Mouse (Mus musculus): Measurements from ENCODE around the gene Jazf1. TPM values are rescaled to one million over a fixed set of nuclear protein-coding genes. Genes with fewer than 3 reads are reported as not detected.

Jazf1 gene
- polyA plus RNA-seq, 1 experiment from 2014 or later: 8.8 TPM

DNA sequence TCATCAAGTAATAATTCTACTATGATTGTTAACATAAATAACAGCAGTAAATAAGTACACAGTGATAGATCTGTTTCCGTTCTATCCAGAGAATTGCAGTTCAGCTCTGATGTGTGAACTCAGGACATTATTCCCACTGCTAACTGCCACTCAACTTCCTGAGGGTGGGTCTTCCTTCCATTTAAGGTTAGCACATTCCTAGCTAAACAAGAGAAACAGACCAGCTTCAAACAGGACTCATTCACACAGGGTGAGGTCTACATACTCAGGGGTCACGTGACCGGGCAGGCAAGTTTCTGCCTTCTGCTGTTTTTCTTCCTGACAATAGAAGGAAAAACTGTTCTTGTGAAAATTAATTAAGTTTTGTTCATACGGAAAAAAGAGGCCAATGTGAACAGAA is 230.6 kb downstream of the Jazf1 start:
- no peaks in the 10 kb centered on the region for H3K36me3 ChIP-seq
- no peak overlapping the region for H3K4me2 ChIP-seq (replicated peaks)
- whole genome bisulfite sequencing: 63% methylated on average over 4 of the region's 4 CpGs
- H3K4me1 ChIP-seq: peaks cover 10% of the 10 kb centered on the region; the same call in 1 of the 2 replicates
- no peaks in the 10 kb centered on the region for H3K9me3 ChIP-seq
- H3K4me3 ChIP-seq: no peak overlapping the region
- no peak for ATAC-seq (ENCODE audit: insufficient number of reproducible peaks, insufficient read depth, low FRiP score, low TSS enrichment)
- H3K27ac ChIP-seq: no peak overlapping the region
- H3K9ac ChIP-seq: no peak overlapping the region
- no peaks in the 10 kb centered on the region for H3K27me3 ChIP-seq

GRCm38 (mm10) chr6:52836201-52836950 is 232.1 kb downstream of the Jazf1 start:
- H3K4me1 ChIP-seq: peaks cover 10% of the 10 kb centered on the region; the same call in 1 of the 2 replicates
- no peak for ATAC-seq (ENCODE audit: insufficient number of reproducible peaks, insufficient read depth, low FRiP score, low TSS enrichment)
- no peaks in the 10 kb centered on the region for H3K27me3 ChIP-seq
- H3K4me3 ChIP-seq: no peak overlapping the region
- no peak overlapping the region for H3K4me2 ChIP-seq (replicated peaks)
- no peaks in the 10 kb centered on the region for H3K36me3 ChIP-seq
- 68% methylated on average over 15 of the region's 15 CpGs for WGBS
- H3K27ac ChIP-seq: no peak overlapping the region
- no peaks in the 10 kb centered on the region for H3K9me3 ChIP-seq
- H3K9ac ChIP-seq: no peak overlapping the region

DNA sequence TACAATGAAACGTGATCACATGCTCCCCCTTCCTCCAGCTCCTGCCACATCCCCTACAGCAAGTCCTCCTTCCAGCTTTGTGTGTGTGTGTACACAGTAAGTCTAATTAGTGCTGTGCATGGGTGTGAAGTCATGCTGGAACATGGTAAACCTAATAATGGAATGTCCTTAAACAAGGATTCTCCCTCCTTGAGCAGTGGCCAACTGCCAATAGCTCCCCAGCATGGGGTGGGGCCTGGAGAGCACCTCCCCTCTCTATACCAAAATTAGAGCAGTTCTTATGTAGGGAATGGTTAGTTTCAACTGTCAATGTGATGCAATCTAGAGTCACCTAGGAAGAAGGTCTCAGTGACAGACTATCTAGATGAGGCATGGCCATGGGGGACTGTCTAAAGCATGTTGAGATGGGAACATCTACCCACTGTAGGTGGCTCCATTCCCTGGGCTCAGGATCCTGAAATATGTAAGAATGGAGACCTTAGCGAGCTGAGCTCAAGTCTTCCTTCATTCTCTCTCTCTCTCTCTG is 240.6 kb downstream of the Jazf1 start:
- Histone ChIP-seq H3K4me2 (replicated peaks) (no peak overlapping the region), H3K4me1 (0 out of 2 replicates have a peak, but pooled peaks cover 5% of the 10 kb centered on the region), H3K27ac (no peak overlapping the region), H3K27me3 (no peaks in the 10 kb centered on the region), H3K9ac (no peak overlapping the region), H3K36me3 (no peaks in the 10 kb centered on the region), H3K4me3 (no peak overlapping the region), H3K9me3 (no peaks in the 10 kb centered on the region)
- no peak for ATAC-seq (ENCODE audit: insufficient number of reproducible peaks, insufficient read depth, low FRiP score, low TSS enrichment)
- 86% methylated on average over 2 of the region's 2 CpGs for WGBS

- no peak overlapping the region for H3K4me3 ChIP-seq
- no peak overlapping the region for H3K27ac ChIP-seq
- no peaks in the 10 kb centered on the region for H3K36me3 ChIP-seq
- H3K4me2 ChIP-seq (replicated peaks): no peak overlapping the region
- no peaks in the 10 kb centered on the region for H3K27me3 ChIP-seq
- WGBS: 78% methylated on average over 5 of the region's 5 CpGs
- no peak overlapping the region for H3K9ac ChIP-seq
- H3K9me3 ChIP-seq: no peaks in the 10 kb centered on the region
- H3K4me1 ChIP-seq: 0 out of 2 replicates have a peak, but pooled peaks cover 5% of the 10 kb centered on the region
- ATAC-seq (ENCODE audit: insufficient number of reproducible peaks, insufficient read depth, low FRiP score, low TSS enrichment): no peak
Observed at GRCm38 (mm10) chr6:52825535-52825934, 242.9 kb downstream of the Jazf1 start.

GRCm38 (mm10) chr6:52824977-52825482 is 243.4 kb downstream of the Jazf1 start:
- no peak overlapping the region for H3K4me2 ChIP-seq (replicated peaks)
- H3K27me3 ChIP-seq: no peaks in the 10 kb centered on the region
- 76% methylated on average over 3 of the region's 3 CpGs for WGBS
- no peak overlapping the region for H3K9ac ChIP-seq
- no peak overlapping the region for H3K4me3 ChIP-seq
- no peak overlapping the region for H3K27ac ChIP-seq
- H3K4me1 ChIP-seq: 0 out of 2 replicates have a peak, but pooled peaks cover 7% of the 10 kb centered on the region
- H3K36me3 ChIP-seq: no peaks in the 10 kb centered on the region
- H3K9me3 ChIP-seq: no peaks in the 10 kb centered on the region
- no peak for ATAC-seq (ENCODE audit: insufficient number of reproducible peaks, insufficient read depth, low FRiP score, low TSS enrichment)

- 53% methylated on average over 7 of the region's 7 CpGs for WGBS
- Histone ChIP-seq H3K27me3 (no peaks in the 10 kb centered on the region), H3K4me2 (replicated peaks) (no peak overlapping the region), H3K9ac (no peak overlapping the region), H3K9me3 (no peaks in the 10 kb centered on the region), H3K4me1 (0 out of 2 replicates have a peak, but pooled peaks cover 3% of the 10 kb centered on the region), H3K4me3 (no peak overlapping the region), H3K36me3 (no peaks in the 10 kb centered on the region), H3K27ac (no peak overlapping the region)
- ATAC-seq (ENCODE audit: insufficient number of reproducible peaks, insufficient read depth, low FRiP score, low TSS enrichment): no peak
Observed at GRCm38 (mm10) chr6:52823064-52823463, 245.4 kb downstream of the Jazf1 start.

DNA sequence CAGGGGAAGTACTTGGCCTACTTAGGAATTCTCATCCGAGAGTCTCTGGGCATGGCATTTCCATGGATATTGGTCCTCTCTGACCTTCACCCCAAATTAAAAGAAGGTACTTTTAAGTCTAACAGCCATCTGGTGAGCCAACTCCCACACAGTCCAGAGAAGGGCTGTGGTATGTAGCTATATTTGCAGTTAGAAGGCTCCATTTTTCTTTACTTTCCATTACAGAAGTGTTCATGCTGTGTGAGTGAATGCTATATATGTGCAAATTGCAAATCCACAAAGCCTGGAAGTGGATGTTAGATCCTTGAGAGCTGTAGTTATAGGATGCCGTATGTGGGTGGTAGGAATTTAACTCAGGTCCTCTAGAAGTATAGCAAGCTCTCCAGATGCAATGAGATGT is 245.8 kb downstream of the Jazf1 start:
- H3K27me3 ChIP-seq: no peaks in the 10 kb centered on the region
- no peak overlapping the region for H3K9ac ChIP-seq
- H3K36me3 ChIP-seq: no peaks in the 10 kb centered on the region
- H3K9me3 ChIP-seq: no peaks in the 10 kb centered on the region
- 83% methylated on average over 2 of the region's 2 CpGs for WGBS
- H3K4me2 ChIP-seq (replicated peaks): no peak overlapping the region
- H3K4me3 ChIP-seq: no peak overlapping the region
- ATAC-seq (ENCODE audit: insufficient number of reproducible peaks, insufficient read depth, low FRiP score, low TSS enrichment): no peak
- no peak overlapping the region for H3K27ac ChIP-seq
- H3K4me1 ChIP-seq: 0 out of 2 replicates have a peak, but pooled peaks cover 3% of the 10 kb centered on the region

DNA sequence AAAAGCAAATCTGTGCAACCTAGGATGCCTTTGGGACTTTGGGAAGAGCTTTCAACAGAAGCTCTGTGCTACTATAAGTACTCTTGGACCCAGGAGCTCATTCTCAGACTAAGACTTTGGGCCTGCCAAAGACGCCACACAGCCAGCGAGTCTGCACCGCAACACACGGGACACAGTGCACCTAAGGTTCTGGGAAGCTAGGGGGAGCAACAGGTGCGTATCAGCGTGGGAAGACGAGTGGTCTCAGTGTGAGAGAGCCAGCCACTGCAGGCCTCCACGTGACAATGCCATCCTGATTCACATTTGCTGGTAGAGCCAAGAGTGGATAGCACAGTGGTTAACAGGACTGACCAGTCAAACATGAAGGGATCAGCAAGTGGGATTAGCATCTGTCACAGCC is 249.1 kb downstream of the Jazf1 start:
- WGBS: 73% methylated on average over 8 of the region's 8 CpGs
- no peak for ATAC-seq (ENCODE audit: insufficient number of reproducible peaks, insufficient read depth, low FRiP score, low TSS enrichment)
- H3K9me3 ChIP-seq: no peaks in the 10 kb centered on the region
- no peak overlapping the region for H3K27ac ChIP-seq
- no peak overlapping the region for H3K4me2 ChIP-seq (replicated peaks)
- H3K36me3 ChIP-seq: no peaks in the 10 kb centered on the region
- 0 out of 2 replicates have a peak, but pooled peaks cover 3% of the 10 kb centered on the region for H3K4me1 ChIP-seq
- H3K9ac ChIP-seq: no peak overlapping the region
- no peaks in the 10 kb centered on the region for H3K27me3 ChIP-seq
- H3K4me3 ChIP-seq: no peak overlapping the region

- Histone ChIP-seq H3K27me3 (no peaks in the 10 kb centered on the region), H3K36me3 (no peaks in the 10 kb centered on the region), H3K4me2 (replicated peaks) (no peak overlapping the region), H3K27ac (no peak overlapping the region), H3K9ac (no peak overlapping the region), H3K4me1 (0 out of 2 replicates have a peak, but pooled peaks cover 3% of the 10 kb centered on the region), H3K9me3 (no peaks in the 10 kb centered on the region), H3K4me3 (no peak overlapping the region)
- no peak for ATAC-seq (ENCODE audit: insufficient number of reproducible peaks, insufficient read depth, low FRiP score, low TSS enrichment)
- 88% methylated on average over 4 of the region's 4 CpGs for WGBS
Observed at GRCm38 (mm10) chr6:52818041-52818440, 250.4 kb downstream of the Jazf1 start.

- Histone ChIP-seq H3K36me3 (no peaks in the 10 kb centered on the region), H3K4me2 (replicated peaks) (no peak overlapping the region), H3K9me3 (no peaks in the 10 kb centered on the region), H3K27ac (no peak overlapping the region), H3K4me1 (0 out of 2 replicates have a peak, but pooled peaks cover 3% of the 10 kb centered on the region), H3K27me3 (no peaks in the 10 kb centered on the region), H3K4me3 (no peak overlapping the region), H3K9ac (no peak overlapping the region)
- ATAC-seq (ENCODE audit: insufficient number of reproducible peaks, insufficient read depth, low FRiP score, low TSS enrichment): no peak
- WGBS: 82% methylated on average over 10 of the region's 10 CpGs
Observed at GRCm38 (mm10) chr6:52817203-52817874, 251.1 kb downstream of the Jazf1 start.

DNA sequence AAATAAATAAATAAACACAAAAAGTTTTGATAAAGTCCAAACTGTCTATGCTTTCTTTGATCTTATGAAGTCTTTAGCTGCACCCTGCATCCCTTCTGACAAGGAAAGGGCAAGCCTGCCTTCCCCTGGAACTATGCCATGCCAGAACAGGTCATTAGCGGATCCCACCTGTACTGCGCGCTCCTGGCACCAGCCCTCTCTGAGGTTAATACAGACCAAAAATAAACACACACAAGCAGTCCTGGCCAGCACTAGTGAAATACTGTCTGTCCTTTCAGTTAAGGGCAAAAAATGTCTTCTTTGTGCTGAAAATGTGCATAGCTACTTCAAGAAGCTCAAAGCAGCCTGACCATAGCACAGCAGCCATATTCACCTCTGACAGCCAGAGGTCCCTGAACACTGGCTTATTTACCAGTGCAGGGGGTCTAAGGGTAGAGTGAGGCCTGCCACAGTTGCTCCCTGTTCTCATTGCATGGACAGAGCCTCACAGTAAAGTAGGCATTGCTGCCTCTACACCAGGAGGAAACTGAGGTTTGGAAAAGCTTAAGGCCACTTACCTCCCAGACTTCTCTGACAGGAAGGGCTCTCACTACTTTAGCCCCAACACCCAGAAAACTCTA is 263.1 kb downstream of the Jazf1 start:
- no peaks in the 10 kb centered on the region for H3K27me3 ChIP-seq
- ATAC-seq (ENCODE audit: insufficient number of reproducible peaks, insufficient read depth, low FRiP score, low TSS enrichment): no peak
- no peaks in the 10 kb centered on the region for H3K36me3 ChIP-seq
- H3K9ac ChIP-seq: no peak overlapping the region
- H3K4me2 ChIP-seq (replicated peaks): no peak overlapping the region
- no peaks in the 10 kb centered on the region for H3K9me3 ChIP-seq
- peaks cover 22% of the 10 kb centered on the region; the same call in 1 of the 2 replicates for H3K4me1 ChIP-seq
- 85% methylated on average over 3 of the region's 3 CpGs for WGBS
- no peak overlapping the region for H3K4me3 ChIP-seq
- H3K27ac ChIP-seq: no peak overlapping the region
